In genomic region chr9:78393741-78394140, GRCm38 (mm10) we compare ENCODE assay signal across 48 mouse cellular contexts. TPM values are rescaled to one million over a fixed set of nuclear protein-coding genes. Genes with fewer than 3 reads are reported as not detected.
"Had no signal": no experiment of that assay in that cellular context is flagged by ENCODE, and none has a peak within 500 bp of the region (broad histone marks: within the 10 kb centered on the region; RNA-seq: fewer than 3 reads in every experiment).

No protein-coding gene starts in this region.

- H3K9me3 ChIP-seq: heart, embryonic 13.5 days; heart, embryonic 15.5 days; hindbrain, embryonic 10.5 days; hindbrain, embryonic 12.5 days; hindbrain, embryonic 13.5 days; hindbrain, embryonic 15.5 days; intestine, embryonic 15.5 days; kidney, embryonic 15.5 days had no signal

- H3K9ac ChIP-seq: heart, embryonic 13.5 days; heart, embryonic 15.5 days; hindbrain, embryonic 12.5 days; hindbrain, embryonic 13.5 days; hindbrain, embryonic 14.5 days; hindbrain, embryonic 15.5 days; intestine, embryonic 15.5 days; kidney, embryonic 15.5 days had no signal

- H3K27ac ChIP-seq: heart, embryonic 13.5 days; heart, embryonic 15.5 days; hindbrain, embryonic 10.5 days; hindbrain, embryonic 12.5 days; hindbrain, embryonic 13.5 days; hindbrain, embryonic 14.5 days; hindbrain, embryonic 15.5 days; hindbrain, postnatal 0 days; intestine, embryonic 15.5 days; kidney, embryonic 15.5 days; kidney, postnatal 0 days; layer of hippocampus, adult 2 months; left cerebral cortex, adult 2 months had no signal

- DNase-seq: heart, postnatal 10 days; heart, postnatal 14 days; heart, postnatal 36 days; heart, postnatal 4 days; kidney, adult 11 months; kidney, adult 18-20 months; kidney, adult 2 months; kidney, adult 8-10 months; kidney, adult 9 months; kidney, postnatal 10 days; kidney, postnatal 14 days; kidney, postnatal 25 days; kidney, postnatal 36 days; kidney, postnatal 4 days; layer of hippocampus, adult 9-11 months; layer of hippocampus, postnatal 36 days had no signal

- H3K36me3 ChIP-seq: heart, embryonic 13.5 days; heart, embryonic 15.5 days; hindbrain, embryonic 10.5 days; hindbrain, embryonic 12.5 days; hindbrain, embryonic 13.5 days; hindbrain, embryonic 15.5 days; intestine, embryonic 15.5 days; kidney, embryonic 15.5 days had no signal

- H3K4me3 ChIP-seq: heart, embryonic 13.5 days; heart, embryonic 15.5 days; hindbrain, embryonic 10.5 days; hindbrain, embryonic 12.5 days; hindbrain, embryonic 13.5 days; hindbrain, embryonic 15.5 days; intestine, embryonic 15.5 days; kidney, embryonic 15.5 days; layer of hippocampus, adult 2 months; left cerebral cortex, adult 2 months had no signal

RNA-seq across cellular contexts. Expression of gene Ddx43, which starts 1.8 kb away (rescaled TPM):
- total RNA-seq: heart, postnatal 10 days; heart, postnatal 14 days; heart, postnatal 25 days; heart, postnatal 36 days; heart, postnatal 4 days; hindbrain, postnatal 0 days; layer of hippocampus, adult 18-20 months; layer of hippocampus, adult 2 months; layer of hippocampus, postnatal 36 days; left cerebral cortex, adult 18-20 months had no signal
- polyA plus RNA-seq: heart, postnatal 0 days; kidney, adult 2 months; large intestine, adult 2 months had no signal

RNA-seq across cellular contexts. Expression of gene Ooep, which starts 15.2 kb away (rescaled TPM):
- total RNA-seq: heart, postnatal 10 days; heart, postnatal 14 days; heart, postnatal 25 days; heart, postnatal 36 days; heart, postnatal 4 days; hematopoietic stem cell, adult 5-6 weeks; layer of hippocampus, adult 18-20 months; layer of hippocampus, postnatal 25 days; layer of hippocampus, postnatal 36 days; left cerebral cortex, adult 18-20 months; left cerebral cortex, adult 2 months; left cerebral cortex, adult 8-10 months had no signal
- polyA plus RNA-seq: inflammation-experienced regulatory T-cells, adult 6 months had no signal

RNA-seq across cellular contexts. Expression of gene Dppa5a, which starts 25.8 kb away (rescaled TPM):
- total RNA-seq: heart, postnatal 10 days; heart, postnatal 14 days; heart, postnatal 25 days; heart, postnatal 36 days; heart, postnatal 4 days; hematopoietic stem cell, adult 5-6 weeks; layer of hippocampus, adult 18-20 months; layer of hippocampus, adult 2 months; layer of hippocampus, postnatal 10 days; layer of hippocampus, postnatal 14 days; layer of hippocampus, postnatal 25 days; layer of hippocampus, postnatal 36 days; left cerebral cortex, adult 18-20 months; left cerebral cortex, adult 2 months had no signal
- polyA plus RNA-seq: heart, embryonic 13.5 days; heart, embryonic 14.5 days; heart, embryonic 15.5 days; heart, embryonic 16.5 days; heart, postnatal 0 days; inflammation-experienced regulatory T-cells, adult 6 months; intestine, embryonic 14.5 days; intestine, embryonic 15.5 days; intestine, embryonic 16.5 days; intestine, postnatal 0 days; kidney, adult 2 months; kidney, embryonic 14.5 days; kidney, embryonic 15.5 days; large intestine, adult 2 months had no signal

RNA-seq across cellular contexts. Expression of gene Gsta2, which starts 38.2 kb away (rescaled TPM):
- total RNA-seq: heart, postnatal 10 days; heart, postnatal 14 days; heart, postnatal 4 days; hematopoietic stem cell, adult 5-6 weeks; hindbrain, postnatal 0 days; layer of hippocampus, adult 18-20 months; layer of hippocampus, adult 2 months; layer of hippocampus, postnatal 10 days; layer of hippocampus, postnatal 14 days; layer of hippocampus, postnatal 25 days; layer of hippocampus, postnatal 36 days; left cerebral cortex, adult 2 months; left cerebral cortex, adult 8-10 months had no signal
- polyA plus RNA-seq: heart, embryonic 13.5 days; heart, embryonic 14.5 days; heart, embryonic 15.5 days; heart, postnatal 0 days; hindbrain, embryonic 10.5 days; hindbrain, embryonic 11.5 days; hindbrain, embryonic 12.5 days; hindbrain, embryonic 13.5 days; hindbrain, embryonic 14.5 days; hindbrain, embryonic 15.5 days; hindbrain, embryonic 16.5 days; hindbrain, postnatal 0 days; inflammation-experienced regulatory T-cells, adult 6 months; large intestine, adult 2 months had no signal
